Mouse (Mus musculus) embryonic fibroblast, embryonic 13.5 days (primary cell): Measurements from ENCODE around the gene Actrt2.

Experiments used
- CTCF ChIP-seq: IDR thresholded peaks from 2 replicates; pipeline ENCODE4 v1.5.1; 2011; ENCODE audit warnings: mild to moderate bottlenecking, control low read depth, low read length, moderate library complexity, borderline replicate concordance; ENCODE audit not compliant: insufficient read depth
- POLR2A ChIP-seq: IDR thresholded peaks from 2 replicates; pipeline ENCODE4 v1.6.1; 2011; ENCODE audit warnings: low read depth, mild to moderate bottlenecking, control low read depth, low read length, moderate library complexity

GRCm38 (mm10) chr4:154672027-154672426 is 4.4 kb upstream of the Actrt2 start:
- TF ChIP-seq POLR2A (no peak), CTCF (no peak)
